Mouse (Mus musculus): ENCODE data around the gene Cst6.
"Not testable (repeated sequence)": the region's sequence is repeated elsewhere in the genome, so short reads cannot be mapped to it uniquely, and the experiment has no call there.

Cst6 gene

GRCm38 (mm10) chr19:5349502-5349873, at the start of gene Cst6:
Gene Cst6, minus strand, starts transcription at chr19:5349574.
- DNase-seq (ENCODE audit: extremely low spot score, low spot score): not testable (repeated sequence)

- DNase-seq (ENCODE audit: extremely low spot score, low spot score): no peak
Measured at GRCm38 (mm10) chr19:5395371-5395770, 46.0 kb upstream of the Cst6 start.

GRCm38 (mm10) chr19:5394168-5394567, 44.8 kb upstream of the Cst6 start:
- DNase-seq (ENCODE audit: extremely low spot score, low spot score): no peak

GRCm38 (mm10) chr19:5392892-5393291, 43.5 kb upstream of the Cst6 start:
- no peak for DNase-seq (ENCODE audit: extremely low spot score, low spot score)

GRCm38 (mm10) chr19:5390416-5390815, 41.0 kb upstream of the Cst6 start:
- DNase-seq (ENCODE audit: extremely low spot score, low spot score): no peak

- no peak for DNase-seq (ENCODE audit: extremely low spot score, low spot score)
Measured at GRCm38 (mm10) chr19:5389647-5390046, 40.3 kb upstream of the Cst6 start.

- DNase-seq (ENCODE audit: extremely low spot score, low spot score): peak; percentile 91
Measured at GRCm38 (mm10) chr19:5388588-5389242, 39.3 kb upstream of the Cst6 start, which contains the start of gene Sart1. Gene Sart1, minus strand, starts transcription at chr19:5388703.

- DNase-seq (ENCODE audit: extremely low spot score, low spot score): no peak
Measured at GRCm38 (mm10) chr19:5388011-5388441, 38.7 kb upstream of the Cst6 start.

- no peak for DNase-seq (ENCODE audit: extremely low spot score, low spot score)
Measured at GRCm38 (mm10) chr19:5384715-5385114, 35.3 kb upstream of the Cst6 start.

- no peak for DNase-seq (ENCODE audit: extremely low spot score, low spot score)
Measured at GRCm38 (mm10) chr19:5383326-5383725, 34.0 kb upstream of the Cst6 start.

GRCm38 (mm10) chr19:5377446-5377845, 28.1 kb upstream of the Cst6 start:
- no peak for DNase-seq (ENCODE audit: extremely low spot score, low spot score)

GRCm38 (mm10) chr19:5374748-5375147, 25.4 kb upstream of the Cst6 start:
- no peak for DNase-seq (ENCODE audit: extremely low spot score, low spot score)

GRCm38 (mm10) chr19:5374177-5374576, 24.8 kb upstream of the Cst6 start:
- no peak for DNase-seq (ENCODE audit: extremely low spot score, low spot score)

- DNase-seq (ENCODE audit: extremely low spot score, low spot score): no peak
Measured at GRCm38 (mm10) chr19:5372724-5373123, 23.4 kb upstream of the Cst6 start.

GRCm38 (mm10) chr19:5370932-5371331, 21.6 kb upstream of the Cst6 start:
- no peak for DNase-seq (ENCODE audit: extremely low spot score, low spot score)

- DNase-seq (ENCODE audit: extremely low spot score, low spot score): no peak
Measured at GRCm38 (mm10) chr19:5367455-5367854, 18.1 kb upstream of the Cst6 start.

GRCm38 (mm10) chr19:5367053-5367359, 17.6 kb upstream of the Cst6 start, which contains the start of gene Banf1:
Gene Banf1, minus strand, starts transcription at chr19:5367168.
- no peak for DNase-seq (ENCODE audit: extremely low spot score, low spot score)

- DNase-seq (ENCODE audit: extremely low spot score, low spot score): peak; percentile 99
Measured at GRCm38 (mm10) chr19:5366175-5367052, 17.0 kb upstream of the Cst6 start, which contains the start of gene Eif1ad. Gene Eif1ad, plus strand, starts transcription at chr19:5366741.

GRCm38 (mm10) chr19:5365751-5366150, 16.4 kb upstream of the Cst6 start:
- DNase-seq (ENCODE audit: extremely low spot score, low spot score): no peak

- no peak for DNase-seq (ENCODE audit: extremely low spot score, low spot score)
Measured at GRCm38 (mm10) chr19:5364124-5364523, 14.8 kb upstream of the Cst6 start.

- DNase-seq (ENCODE audit: extremely low spot score, low spot score): no peak
Measured at GRCm38 (mm10) chr19:5362186-5362585, 12.8 kb upstream of the Cst6 start.

GRCm38 (mm10) chr19:5356080-5356479, 6.7 kb upstream of the Cst6 start:
- no peak for DNase-seq (ENCODE audit: extremely low spot score, low spot score)

- no peak for DNase-seq (ENCODE audit: extremely low spot score, low spot score)
Measured at GRCm38 (mm10) chr19:5353609-5354008, 4.2 kb upstream of the Cst6 start.
